Mouse (Mus musculus) liver, embryonic 16.5 days (tissue): ENCODE data around the gene Znhit2. TPM values are rescaled to one million over a fixed set of nuclear protein-coding genes. Genes with fewer than 3 reads are reported as not detected.

Experiments used
- ATAC-seq: fragments of 200-750 bp; cut with Nextera tagmentation; 2 replicates; pipeline ENCODE4 v1.8.0; 2017; ENCODE audit warnings: low read depth, mild to moderate bottlenecking, moderate number of reproducible peaks, moderate library complexity
- H3K27ac ChIP-seq: fragments of 300-500 bp; sonication (generic); 2 replicates; pipeline ENCODE4 v1.5.1; 2014; ENCODE audit warnings: mild to moderate bottlenecking, low read length
- H3K27me3 ChIP-seq: fragments of 300-500 bp; sonication (generic); 2 replicates; pipeline ENCODE4 v1.6.1; 2014; ENCODE audit warnings: low read depth, low read length, mixed read lengths; ENCODE audit not compliant: control insufficient read depth, insufficient read depth
- H3K36me3 ChIP-seq: fragments of 300-500 bp; sonication (generic); 2 replicates; pipeline ENCODE4 v1.6.1; 2014; ENCODE audit warnings: mild to moderate bottlenecking; ENCODE audit not compliant: control insufficient read depth, insufficient read depth
- H3K4me1 ChIP-seq: fragments of 300-500 bp; sonication (generic); 2 replicates; pipeline ENCODE4 v1.6.1; 2014; ENCODE audit warnings: low read depth, low read length, mixed read lengths; ENCODE audit not compliant: control insufficient read depth
- H3K4me2 ChIP-seq: fragments of 300-500 bp; sonication (generic); 2 replicates; pipeline ENCODE4 v1.6.1; 2014; ENCODE audit warnings: low read depth, low read length, mixed read lengths
- H3K4me3 ChIP-seq: fragments of 300-500 bp; sonication (generic); 2 replicates; pipeline ENCODE4 v1.5.1; 2014; ENCODE audit warnings: low read depth, mild to moderate bottlenecking, low read length
- H3K9ac ChIP-seq: fragments of 300-500 bp; sonication (generic); 2 replicates; pipeline ENCODE4 v1.6.1; 2014; ENCODE audit warnings: low read depth, low read length
- H3K9me3 ChIP-seq: fragments of 300-500 bp; sonication (generic); replicated peaks from 2 replicates; pipeline ENCODE4 v1.6.1; 2016; ENCODE audit warnings: low read length; ENCODE audit not compliant: control insufficient read depth
- WGBS: fragments of 180-500 bp; shearing (Covaris S2); extraction: QIAGEN DNeasy Blood & Tissue Kit; methylation state at CpG from one replicate; pipeline ENCODE4 v1.1.7; 2014; ENCODE audit not compliant: insufficient replicate concordance; 5-methylcytosine and 5-hydroxymethylcytosine counted together
- polyA plus RNA-seq: library from polyadenylated mRNA; unstranded; fragments of >200 nt; fragmentation: Nextera tagmentation; extraction: Ambion mirVana; gene quantifications from 2 replicates; pipeline ENCODE4 v1.2.1, GENCODE M21; 2015

The Znhit2 gene
- polyA plus RNA-seq, 1 experiment from 2014 or later: 15.3 TPM

GRCm38 (mm10) chr19:6079983-6080480 lies 19.0 kb downstream of the Znhit2 start, which contains the start of gene Tmem262:
Gene Tmem262 (plus strand): TSS chr19:6080033.
- H3K4me3 ChIP-seq: no peak within 1 kb of the TSS
- H3K27ac ChIP-seq: no peak within 1 kb of the TSS
- 76% methylated on average over 12 of the region's 12 CpGs for WGBS
- peaks cover 26% of the 10 kb centered on the region for H3K4me1 ChIP-seq
- ATAC-seq: no peak
- no peak within 1 kb of the TSS for H3K9ac ChIP-seq
- peaks cover 8% of the 10 kb centered on the region; the same call in 1 of the 2 replicates for H3K36me3 ChIP-seq
- no peaks in the 10 kb centered on the region for H3K27me3 ChIP-seq
- H3K4me2 ChIP-seq: no peak within 1 kb of the TSS
- no peaks in the 10 kb centered on the region for H3K9me3 ChIP-seq

GRCm38 (mm10) chr19:6082156-6082555 lies 21.2 kb downstream of the Znhit2 start, which contains the start of gene Gm28374:
Gene Gm28374 (minus strand): TSS chr19:6082256.
- Histone ChIP-seq H3K9ac (no peak within 1 kb of the TSS), H3K4me1 (peaks cover 26% of the 10 kb centered on the region), H3K36me3 (peaks cover 19% of the 10 kb centered on the region), H3K9me3 (no peaks in the 10 kb centered on the region), H3K27me3 (no peaks in the 10 kb centered on the region), H3K4me2 (no peak within 1 kb of the TSS), H3K4me3 (no peak within 1 kb of the TSS), H3K27ac (no peak within 1 kb of the TSS)
- WGBS: 80% methylated on average over 9 of the region's 9 CpGs
- no peak for ATAC-seq

- Histone ChIP-seq H3K27ac (peak within 1 kb of the TSS; percentile 93), H3K36me3 (peaks cover 41% of the 10 kb centered on the region), H3K9ac (peak within 1 kb of the TSS; percentile 88), H3K27me3 (no peaks in the 10 kb centered on the region), H3K4me2 (peak within 1 kb of the TSS; percentile 88), H3K4me1 (peaks cover 21% of the 10 kb centered on the region), H3K4me3 (peak within 1 kb of the TSS; percentile 95), H3K9me3 (no peaks in the 10 kb centered on the region)
- peak; percentile 90 for ATAC-seq
- under 1% methylated on average over 58 of the region's 58 CpGs for WGBS
Measured at GRCm38 (mm10) chr19:6084478-6085248, 23.7 kb downstream of the Znhit2 start, which contains the start of the genes Zfpl1 and Cdca5. Gene Zfpl1 (minus strand): TSS chr19:6084956. Gene Cdca5 (plus strand): TSS chr19:6084983.

GRCm38 (mm10) chr19:6085417-6085879 lies 24.5 kb downstream of the Znhit2 start:
- H3K9ac ChIP-seq: peak overlapping the region; percentile 88
- under 1% methylated on average over 17 of the region's 17 CpGs for WGBS
- peaks cover 48% of the 10 kb centered on the region for H3K36me3 ChIP-seq

GRCm38 (mm10) chr19:6088841-6089240 lies 27.8 kb downstream of the Znhit2 start:
- H3K36me3 ChIP-seq: peaks cover 66% of the 10 kb centered on the region
- no peaks in the 10 kb centered on the region for H3K9me3 ChIP-seq
- no peaks in the 10 kb centered on the region for H3K27me3 ChIP-seq
- H3K27ac ChIP-seq: no peak overlapping the region
- H3K4me2 ChIP-seq: no peak overlapping the region
- no peak overlapping the region for H3K9ac ChIP-seq
- 93% methylated on average over 13 of the region's 13 CpGs for WGBS
- H3K4me1 ChIP-seq: peaks cover 18% of the 10 kb centered on the region
- no peak for ATAC-seq
- no peak overlapping the region for H3K4me3 ChIP-seq

More at GRCm38 (mm10) chr19:6085417-6085879, 24.5 kb downstream of the Znhit2 start:
- H3K9me3 ChIP-seq: no peaks in the 10 kb centered on the region
- peak overlapping the region; percentile 95 for H3K4me3 ChIP-seq
- peak overlapping the region; percentile 88 for H3K4me2 ChIP-seq
- H3K4me1 ChIP-seq: peaks cover 21% of the 10 kb centered on the region
- peak overlapping the region; percentile 93 for H3K27ac ChIP-seq
- peak; percentile 80 for ATAC-seq
- no peaks in the 10 kb centered on the region for H3K27me3 ChIP-seq

GRCm38 (mm10) chr19:6094119-6094518 lies 33.1 kb downstream of the Znhit2 start, which contains the start of gene AC131692.1:
Gene AC131692.1 (plus strand): TSS chr19:6094419.
- no peaks in the 10 kb centered on the region for H3K27me3 ChIP-seq
- H3K27ac ChIP-seq: no peak within 1 kb of the TSS
- H3K9me3 ChIP-seq: no peaks in the 10 kb centered on the region
- no peak within 1 kb of the TSS for H3K9ac ChIP-seq
- no peak within 1 kb of the TSS for H3K4me3 ChIP-seq
- H3K36me3 ChIP-seq: peaks cover 50% of the 10 kb centered on the region
- 80% methylated on average over 7 of the region's 7 CpGs for WGBS
- no peak within 1 kb of the TSS for H3K4me2 ChIP-seq
- ATAC-seq: no peak
- no peaks in the 10 kb centered on the region for H3K4me1 ChIP-seq

- no peak overlapping the region for H3K4me2 ChIP-seq
- H3K36me3 ChIP-seq: peaks cover 14% of the 10 kb centered on the region
- no peaks in the 10 kb centered on the region for H3K27me3 ChIP-seq
- 54% methylated on average over 3 of the region's 3 CpGs for WGBS
- H3K9ac ChIP-seq: no peak overlapping the region
- H3K4me3 ChIP-seq: no peak overlapping the region
- ATAC-seq: no peak
- H3K9me3 ChIP-seq: no peaks in the 10 kb centered on the region
- H3K4me1 ChIP-seq: peaks cover 13% of the 10 kb centered on the region
- H3K27ac ChIP-seq: no peak overlapping the region
Measured at GRCm38 (mm10) chr19:6097847-6098246, 36.9 kb downstream of the Znhit2 start.

GRCm38 (mm10) chr19:6101186-6101585 lies 40.2 kb downstream of the Znhit2 start:
- Histone ChIP-seq H3K36me3 (no peaks in the 10 kb centered on the region; the same call in 1 of the 2 replicates), H3K27me3 (no peaks in the 10 kb centered on the region), H3K27ac (no peak overlapping the region), H3K9me3 (no peaks in the 10 kb centered on the region), H3K4me1 (peaks cover 33% of the 10 kb centered on the region), H3K4me2 (no peak overlapping the region), H3K4me3 (no peak overlapping the region), H3K9ac (no peak overlapping the region)
- WGBS: 75% methylated on average over 6 of the region's 6 CpGs
- ATAC-seq: no peak
